In the genomic region with DNA sequence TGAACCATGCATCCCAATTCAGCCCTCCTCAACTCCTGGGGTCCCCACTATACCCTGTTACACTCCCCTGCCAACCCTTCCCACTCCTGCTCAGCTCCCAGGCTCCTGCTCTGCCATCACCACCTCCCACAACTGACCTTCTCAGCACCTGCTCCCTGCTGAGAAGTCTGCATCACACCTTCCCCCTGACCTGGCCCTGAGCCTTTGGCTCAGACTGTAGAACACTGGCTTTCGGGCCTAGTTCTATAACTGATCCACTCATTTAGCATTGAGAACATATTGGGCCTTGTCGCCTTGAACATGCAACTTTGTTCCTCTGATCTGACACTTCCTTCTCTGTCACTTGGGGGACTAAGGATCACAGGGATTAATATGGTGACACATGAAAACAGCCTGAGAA, we compare ENCODE assay signal across 20 mouse cellular contexts.
"Had no signal": no experiment of that assay in that cellular context is flagged by ENCODE, and none has a peak within 500 bp of the region (broad histone marks: within the 10 kb centered on the region; RNA-seq: fewer than 3 reads in every experiment).

No protein-coding gene starts in this region.

- H3K27ac ChIP-seq: kidney, embryonic 15.5 days; limb, embryonic 12.5 days; limb, embryonic 15.5 days; liver, embryonic 14.5 days; macrophage; midbrain, embryonic 12.5 days; midbrain, embryonic 15.5 days; neural tube, embryonic 12.5 days; neural tube, embryonic 15.5 days; stomach, postnatal 0 days had no signal

- H3K4me2 ChIP-seq: kidney, embryonic 15.5 days; limb, embryonic 12.5 days; limb, embryonic 15.5 days; liver, embryonic 11.5 days; lung, embryonic 14.5 days; midbrain, embryonic 12.5 days; midbrain, embryonic 15.5 days; neural tube, embryonic 12.5 days; neural tube, embryonic 15.5 days had no signal

- H3K9ac ChIP-seq: kidney, embryonic 15.5 days; limb, embryonic 12.5 days; limb, embryonic 15.5 days; liver, embryonic 14.5 days; liver, postnatal 0 days; lung, embryonic 14.5 days; midbrain, embryonic 12.5 days; midbrain, embryonic 15.5 days; neural tube, embryonic 12.5 days; neural tube, embryonic 15.5 days had no signal

- H3K4me1 ChIP-seq: kidney, embryonic 15.5 days; limb, embryonic 12.5 days; limb, embryonic 15.5 days; midbrain, embryonic 12.5 days had no signal

- H3K4me3 ChIP-seq: kidney, embryonic 15.5 days; limb, embryonic 12.5 days; limb, embryonic 15.5 days; midbrain, embryonic 12.5 days; midbrain, embryonic 15.5 days; neural tube, embryonic 12.5 days; neural tube, embryonic 15.5 days had no signal

- ATAC-seq: liver, postnatal 0 days; lung, postnatal 0 days; midbrain, embryonic 15.5 days had no signal

- DNase-seq: kidney, postnatal 10 days; kidney, postnatal 36 days; left cerebral cortex, postnatal 4 days; liver, postnatal 0 days; right cerebral cortex, adult 18-20 months; right cerebral cortex, postnatal 14 days; right cerebral cortex, postnatal 4 days had no signal

- H3K36me3 ChIP-seq: kidney, embryonic 15.5 days; limb, embryonic 12.5 days; limb, embryonic 15.5 days; midbrain, embryonic 12.5 days; midbrain, embryonic 15.5 days; neural tube, embryonic 12.5 days; neural tube, embryonic 15.5 days had no signal

- H3K9me3 ChIP-seq: kidney, embryonic 15.5 days; limb, embryonic 12.5 days; limb, embryonic 15.5 days; midbrain, embryonic 12.5 days; midbrain, embryonic 15.5 days; neural tube, embryonic 12.5 days; neural tube, embryonic 15.5 days had no signal
